Mouse (Mus musculus) midbrain, embryonic 16.5 days (tissue): Measurements from ENCODE around the gene Lama2. TPM values are rescaled to one million over a fixed set of nuclear protein-coding genes. Genes with fewer than 3 reads are reported as not detected.

Experiments
- ATAC-seq: fragments of 200-750 bp; cut with Nextera tagmentation; 2 replicates; pipeline ENCODE4 v1.8.0; 2017; ENCODE audit warnings: moderate TSS enrichment
- H3K27ac ChIP-seq: fragments of 300-500 bp; sonication (generic); 2 replicates; pipeline ENCODE4 v1.5.1; 2014; ENCODE audit warnings: mild to moderate bottlenecking, low read length, mixed read lengths
- H3K27me3 ChIP-seq: fragments of 300-500 bp; sonication (generic); 2 replicates; pipeline ENCODE4 v1.6.1; 2014; ENCODE audit warnings: low read depth, low read length, mixed read lengths; ENCODE audit not compliant: control insufficient read depth, insufficient read depth
- H3K36me3 ChIP-seq: fragments of 300-500 bp; sonication (generic); 2 replicates; pipeline ENCODE4 v1.6.1; 2014; ENCODE audit warnings: mild to moderate bottlenecking, low read length, moderate library complexity, mixed read lengths; ENCODE audit not compliant: control insufficient read depth, insufficient read depth
- H3K4me1 ChIP-seq: fragments of 300-500 bp; sonication (generic); 2 replicates; pipeline ENCODE4 v1.6.1; 2014; ENCODE audit warnings: mild to moderate bottlenecking, low read length, mixed read lengths; ENCODE audit not compliant: control insufficient read depth, insufficient read depth
- H3K4me2 ChIP-seq: fragments of 300-500 bp; sonication (generic); 2 replicates; pipeline ENCODE4 v1.6.1; 2014; ENCODE audit warnings: mild to moderate bottlenecking, low read length, mixed read lengths
- H3K4me3 ChIP-seq: fragments of 300-500 bp; sonication (generic); 2 replicates; pipeline ENCODE4 v1.5.1; 2014; ENCODE audit warnings: low read depth, mild to moderate bottlenecking, low read length, moderate library complexity, mixed read lengths
- H3K9ac ChIP-seq: fragments of 300-500 bp; sonication (generic); 2 replicates; pipeline ENCODE4 v1.6.1; 2014; ENCODE audit warnings: low read depth, low read length, mixed read lengths
- H3K9me3 ChIP-seq: fragments of 300-500 bp; sonication (generic); replicated peaks from 2 replicates; pipeline ENCODE4 v1.6.1; 2014; ENCODE audit warnings: mild to moderate bottlenecking, low read length, mixed read lengths; ENCODE audit not compliant: control insufficient read depth, poor library complexity, severe bottlenecking
- WGBS: fragments of 180-500 bp; shearing (Covaris S2); extraction: QIAGEN DNeasy Blood & Tissue Kit; methylation state at CpG from one replicate; pipeline ENCODE4 v1.1.7; 2014; 5-methylcytosine and 5-hydroxymethylcytosine counted together
- polyA plus RNA-seq: library from polyadenylated mRNA; unstranded; fragments of >200 nt; fragmentation: Nextera tagmentation; extraction: Ambion mirVana; gene quantifications from 2 replicates; pipeline ENCODE4 v1.2.1, GENCODE M21; 2015

The Lama2 gene
- 3.8 and 3.9 TPM in 2 replicates for polyA plus RNA-seq

GRCm38 (mm10) chr10:27619658-27620057, at the start of gene Lama2:
Lama2 (minus strand) TSS chr10:27619758.
- Histone ChIP-seq H3K9me3 (no peaks in the 10 kb centered on the region), H3K27ac (no peak within 1 kb of the TSS), H3K27me3 (no peaks in the 10 kb centered on the region), H3K4me3 (no peak within 1 kb of the TSS), H3K4me1 (0 out of 2 replicates have a peak, but pooled peaks cover 3% of the 10 kb centered on the region), H3K4me2 (no peak within 1 kb of the TSS), H3K9ac (no peak within 1 kb of the TSS), H3K36me3 (no peaks in the 10 kb centered on the region)
- no peak for ATAC-seq
- WGBS: 92% methylated on average over 3 of the region's 3 CpGs

DNA sequence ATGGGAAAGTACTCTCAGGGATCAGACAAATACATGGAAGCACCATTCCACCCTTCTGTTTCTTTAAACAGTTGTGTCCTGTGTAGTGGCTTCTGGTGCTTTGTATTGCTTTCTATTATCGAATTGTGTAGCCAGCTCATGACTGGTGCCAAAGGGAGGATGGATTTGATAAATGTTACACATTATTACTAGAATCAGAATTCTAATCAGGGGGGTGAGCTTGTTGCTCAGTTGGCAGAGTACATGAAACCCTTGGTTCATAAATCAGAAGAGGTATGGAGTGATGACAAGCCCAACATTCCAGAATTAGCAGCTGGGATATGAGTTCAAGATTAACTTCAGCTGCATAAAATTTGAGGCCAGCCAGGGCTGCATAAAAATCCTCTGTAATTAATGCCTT, 44.8 kb upstream of the Lama2 start:
- no peak for ATAC-seq
- no peak overlapping the region for H3K9ac ChIP-seq

DNA sequence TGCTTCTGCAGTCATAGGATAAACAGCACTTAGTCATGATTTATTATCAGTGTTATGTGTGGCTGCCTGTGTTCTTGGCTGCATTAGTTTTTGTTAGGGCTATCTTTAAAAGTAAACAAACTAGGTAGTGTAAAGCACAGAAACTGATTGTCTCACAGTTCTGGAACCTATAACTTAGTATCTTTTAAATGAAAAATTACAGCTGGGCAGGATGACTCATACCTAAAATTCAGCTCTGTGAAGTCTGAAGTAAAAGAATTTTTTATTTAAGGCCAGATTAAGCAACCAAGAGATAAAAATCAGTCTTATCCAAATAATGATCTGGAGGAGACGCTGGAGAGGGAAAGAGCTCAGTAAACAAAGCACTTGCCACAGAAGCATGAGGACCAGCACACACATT, 43.8 kb upstream of the Lama2 start:
- ATAC-seq: no peak
- WGBS: 82% methylated on average over 1 of the region's 1 CpGs

More for the DNA sequence above, 44.8 kb upstream of the Lama2 start:
- Histone ChIP-seq H3K27ac (no peak overlapping the region), H3K4me3 (no peak overlapping the region), H3K9me3 (no peaks in the 10 kb centered on the region), H3K27me3 (no peaks in the 10 kb centered on the region), H3K4me2 (no peak overlapping the region), H3K4me1 (no peaks in the 10 kb centered on the region), H3K36me3 (no peaks in the 10 kb centered on the region)
- WGBS: 100% methylated on average over 1 of the region's 1 CpGs

GRCm38 (mm10) chr10:27654164-27654563, 34.6 kb upstream of the Lama2 start:
- ATAC-seq: no peak
- Histone ChIP-seq H3K27ac (no peak overlapping the region), H3K4me1 (no peaks in the 10 kb centered on the region), H3K9me3 (no peaks in the 10 kb centered on the region), H3K4me2 (no peak overlapping the region), H3K36me3 (no peaks in the 10 kb centered on the region), H3K27me3 (no peaks in the 10 kb centered on the region), H3K9ac (no peak overlapping the region), H3K4me3 (no peak overlapping the region)
- WGBS: 91% methylated on average over 4 of the region's 4 CpGs

More for the DNA sequence above, 43.8 kb upstream of the Lama2 start:
- no peaks in the 10 kb centered on the region for H3K27me3 ChIP-seq
- no peak overlapping the region for H3K4me3 ChIP-seq
- no peak overlapping the region for H3K4me2 ChIP-seq
- no peaks in the 10 kb centered on the region for H3K36me3 ChIP-seq
- no peaks in the 10 kb centered on the region for H3K4me1 ChIP-seq
- H3K9me3 ChIP-seq: no peaks in the 10 kb centered on the region
- H3K9ac ChIP-seq: no peak overlapping the region
- H3K27ac ChIP-seq: no peak overlapping the region

GRCm38 (mm10) chr10:27652694-27653335, 33.3 kb upstream of the Lama2 start:
- no peak overlapping the region for H3K9ac ChIP-seq
- H3K4me3 ChIP-seq: no peak overlapping the region
- ATAC-seq: no peak
- WGBS: 67% methylated on average over 8 of the region's 8 CpGs
- no peaks in the 10 kb centered on the region for H3K4me1 ChIP-seq
- no peaks in the 10 kb centered on the region for H3K27me3 ChIP-seq
- no peak overlapping the region for H3K4me2 ChIP-seq
- H3K27ac ChIP-seq: no peak overlapping the region
- H3K36me3 ChIP-seq: no peaks in the 10 kb centered on the region
- no peaks in the 10 kb centered on the region for H3K9me3 ChIP-seq

DNA sequence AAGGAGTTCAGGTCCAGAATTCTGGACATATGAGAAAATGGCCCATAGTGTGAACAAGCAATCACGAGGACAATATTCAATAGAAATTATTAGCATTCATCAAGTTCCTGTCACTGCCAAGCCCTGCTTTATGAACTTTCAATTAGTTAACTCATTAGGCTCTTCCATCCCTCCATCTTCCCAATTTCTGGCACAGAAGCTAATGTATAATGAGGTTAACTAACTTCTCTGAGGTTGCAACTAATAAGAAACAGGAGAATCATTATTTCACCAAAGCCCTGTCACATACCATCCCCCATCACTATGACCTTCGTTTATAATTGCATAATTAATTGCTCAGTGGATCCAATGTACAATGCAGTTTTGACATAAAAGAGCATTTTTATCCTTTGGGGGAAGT, 16.2 kb upstream of the Lama2 start:
- Histone ChIP-seq H3K4me1 (no peaks in the 10 kb centered on the region), H3K9ac (no peak overlapping the region), H3K27ac (no peak overlapping the region), H3K27me3 (no peaks in the 10 kb centered on the region), H3K36me3 (no peaks in the 10 kb centered on the region), H3K4me2 (no peak overlapping the region), H3K4me3 (no peak overlapping the region), H3K9me3 (no peaks in the 10 kb centered on the region)
- 68% methylated on average over 2 of the region's 2 CpGs for WGBS
- ATAC-seq: no peak

- no peak overlapping the region for H3K27ac ChIP-seq
- peaks cover under 1% of the 10 kb centered on the region; the same call in 1 of the 2 replicates for H3K4me1 ChIP-seq
- H3K9ac ChIP-seq: no peak overlapping the region
- WGBS: 76% methylated on average over 4 of the region's 4 CpGs
- no peaks in the 10 kb centered on the region for H3K36me3 ChIP-seq
- no peaks in the 10 kb centered on the region for H3K27me3 ChIP-seq
- no peaks in the 10 kb centered on the region for H3K9me3 ChIP-seq
- no peak overlapping the region for H3K4me2 ChIP-seq
- ATAC-seq: no peak
- H3K4me3 ChIP-seq: no peak overlapping the region
These were observed 11.4 kb upstream of the Lama2 start for GRCm38 (mm10) chr10:27631002-27631401.

DNA sequence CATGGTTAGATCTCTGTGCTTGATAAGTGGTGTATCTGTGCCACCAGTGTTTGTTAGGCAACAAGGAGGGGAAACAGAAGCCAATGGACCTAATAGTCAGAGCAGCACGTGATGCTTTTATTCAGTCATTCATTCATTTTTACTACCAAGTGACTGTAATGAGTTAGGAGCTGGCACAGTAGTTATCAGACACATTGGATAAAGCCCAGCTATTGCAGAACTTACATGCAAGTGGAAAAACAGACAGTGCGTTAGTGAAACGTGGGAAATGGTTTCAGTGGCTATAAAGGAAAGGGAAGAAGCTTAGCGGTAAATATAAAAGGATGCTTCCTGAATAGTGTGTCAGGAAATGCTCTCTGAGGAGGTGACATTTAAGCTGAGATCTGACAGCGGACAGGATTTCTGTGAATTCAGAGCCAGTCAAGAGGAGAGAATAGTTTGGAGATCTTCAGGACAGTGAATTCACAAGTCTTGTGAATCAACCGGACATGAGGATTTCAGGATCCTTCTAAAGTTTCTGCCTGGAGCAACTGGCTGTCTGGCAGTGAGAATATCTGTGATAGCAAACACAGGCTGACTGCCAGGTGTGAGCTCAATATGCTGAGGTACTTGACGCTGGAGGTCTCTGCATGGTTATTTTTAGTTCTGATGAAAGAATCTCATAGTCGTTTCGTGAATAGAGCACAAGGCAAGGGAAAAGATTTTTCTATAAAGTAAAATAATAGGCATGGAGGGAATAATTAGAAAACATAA, 2.3 kb upstream of the Lama2 start:
- no peak overlapping the region for H3K4me3 ChIP-seq
- WGBS: 78% methylated on average over 9 of the region's 9 CpGs
- peaks cover 3% of the 10 kb centered on the region; the same call in 1 of the 2 replicates for H3K4me1 ChIP-seq
- H3K27me3 ChIP-seq: no peaks in the 10 kb centered on the region
- H3K36me3 ChIP-seq: no peaks in the 10 kb centered on the region
- no peak overlapping the region for H3K27ac ChIP-seq
- ATAC-seq: no peak
- H3K9me3 ChIP-seq: no peaks in the 10 kb centered on the region
- H3K4me2 ChIP-seq: no peak overlapping the region
- H3K9ac ChIP-seq: no peak overlapping the region

DNA sequence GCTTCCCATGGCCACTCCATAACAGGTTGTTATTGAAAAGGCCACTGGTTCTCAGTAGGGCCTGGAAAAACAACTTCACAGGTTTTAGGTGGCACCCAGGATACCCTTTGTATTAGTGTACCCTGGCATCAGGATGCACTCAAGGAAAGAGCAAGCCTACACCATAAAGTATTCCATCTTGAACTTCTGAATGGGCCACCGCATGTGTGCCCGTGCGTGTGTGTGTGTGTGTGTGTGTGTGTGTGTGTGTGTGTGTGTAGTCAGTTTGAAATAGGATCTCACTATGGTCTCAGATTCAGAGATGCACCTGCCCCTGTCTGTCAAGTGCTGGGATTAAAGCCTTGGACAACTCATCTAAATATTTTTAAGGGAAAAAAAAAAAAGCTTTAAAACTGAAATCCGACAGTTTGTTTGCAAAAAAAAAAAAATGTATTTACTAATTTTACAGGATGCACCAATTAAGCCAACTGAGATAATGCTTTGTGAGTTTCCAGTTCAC, 2.0 kb downstream of the Lama2 start:
- no peak overlapping the region for H3K4me3 ChIP-seq
- no peaks in the 10 kb centered on the region for H3K27me3 ChIP-seq
- H3K36me3 ChIP-seq: no peaks in the 10 kb centered on the region
- WGBS: 91% methylated on average over 4 of the region's 4 CpGs
- H3K9ac ChIP-seq: no peak overlapping the region
- no peaks in the 10 kb centered on the region for H3K9me3 ChIP-seq
- no peak overlapping the region for H3K27ac ChIP-seq
- H3K4me2 ChIP-seq: no peak overlapping the region
- 0 out of 2 replicates have a peak, but pooled peaks cover 3% of the 10 kb centered on the region for H3K4me1 ChIP-seq
- ATAC-seq: no peak
